Mouse (Mus musculus): ENCODE data around the gene Pdcd2l. TPM values are rescaled to one million over a fixed set of nuclear protein-coding genes. Genes with fewer than 3 reads are reported as not detected.

Gene Pdcd2l
- polyA plus RNA-seq, 1 experiment from 2014 or later, result 71.8 TPM

DNA sequence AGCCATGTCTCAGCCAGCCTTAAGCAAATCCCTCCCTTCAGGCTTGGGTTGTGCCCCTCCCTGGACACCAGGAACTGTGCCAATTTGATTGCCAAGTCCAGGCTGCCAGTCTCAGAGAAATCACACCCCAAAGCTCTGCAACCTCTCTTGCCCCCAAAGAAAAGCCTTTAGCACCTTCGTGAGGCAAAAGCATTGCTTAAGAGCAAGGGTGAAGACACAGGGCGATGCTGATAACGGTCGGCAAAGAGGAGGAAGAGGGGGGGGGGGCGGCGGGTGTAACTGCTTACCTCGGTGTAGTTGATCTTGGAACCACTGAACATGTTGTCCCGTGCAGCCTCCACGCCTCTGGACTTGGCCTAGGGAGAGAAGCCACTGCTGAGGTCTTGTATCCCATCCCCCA is 32.2 kb upstream of the Pdcd2l start:
- Histone ChIP-seq H3K9me3 (no peaks in the 10 kb centered on the region), H3K9ac (no peak overlapping the region; the same call in 1 of the 2 replicates), H3K4me1 (replicated peaks) (peaks cover 40% of the 10 kb centered on the region), H3K4me3 (peak overlapping the region; percentile 73), H3K27me3 (no peaks in the 10 kb centered on the region), H3K4me2 (peak overlapping the region; percentile 72), H3K27ac (replicated peaks) (no peak overlapping the region), H3K36me3 (peaks cover 12% of the 10 kb centered on the region)
- no peak for ATAC-seq (ENCODE audit: low FRiP score, low read depth)
- 62% methylated on average over 9 of the region's 9 CpGs for WGBS

DNA sequence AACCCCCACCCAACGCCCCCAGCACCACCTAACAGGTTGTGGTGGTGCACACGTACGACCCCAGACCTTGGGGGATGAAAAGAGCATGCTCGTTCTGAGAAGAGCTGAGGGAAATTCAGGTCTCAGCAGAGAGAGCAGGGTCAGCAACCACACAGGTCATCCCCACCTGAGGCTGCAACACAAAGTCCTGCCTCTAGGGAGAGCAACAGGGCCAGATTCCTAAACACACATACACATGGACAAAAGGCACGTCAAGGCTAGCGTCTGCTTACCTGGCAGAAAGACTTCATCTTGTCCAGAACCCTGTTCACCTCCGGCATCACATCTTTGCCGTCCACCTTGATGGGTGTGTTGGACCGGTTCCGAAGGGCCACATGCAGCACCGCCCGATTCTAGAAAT is 30.4 kb upstream of the Pdcd2l start:
- no peak for ATAC-seq (ENCODE audit: low FRiP score, low read depth)
- no peaks in the 10 kb centered on the region for H3K27me3 ChIP-seq
- no peaks in the 10 kb centered on the region for H3K9me3 ChIP-seq
- peaks cover 35% of the 10 kb centered on the region for H3K4me1 ChIP-seq (replicated peaks)
- 93% methylated on average over 12 of the region's 12 CpGs for WGBS
- H3K4me3 ChIP-seq, result no peak overlapping the region
- no peak overlapping the region for H3K9ac ChIP-seq
- H3K36me3 ChIP-seq, result peaks cover 28% of the 10 kb centered on the region
- H3K27ac ChIP-seq (replicated peaks), result no peak overlapping the region
- H3K4me2 ChIP-seq, result no peak overlapping the region

DNA sequence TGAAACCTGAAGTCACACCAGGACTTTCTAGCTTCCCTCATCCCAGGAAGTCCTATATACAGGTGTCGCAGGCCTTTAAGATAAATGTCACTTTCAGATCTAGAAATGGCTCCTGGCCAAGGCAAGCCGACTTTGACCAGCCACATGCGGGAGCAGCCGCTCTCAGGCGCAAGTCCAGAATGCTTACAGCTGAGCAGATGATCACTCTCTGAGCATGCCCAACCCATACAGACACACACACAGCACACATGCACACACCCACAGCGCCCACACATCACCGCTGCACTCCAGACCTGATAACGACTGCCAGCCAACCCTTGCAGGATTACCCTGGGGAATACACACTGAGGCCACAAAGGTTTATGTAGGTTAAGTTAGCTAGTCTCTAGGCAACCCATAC is 29.6 kb upstream of the Pdcd2l start:
- H3K9me3 ChIP-seq, result no peaks in the 10 kb centered on the region
- 72% methylated on average over 8 of the region's 8 CpGs for WGBS
- H3K27me3 ChIP-seq, result no peaks in the 10 kb centered on the region
- ATAC-seq (ENCODE audit: low FRiP score, low read depth), result no peak
- peaks cover 33% of the 10 kb centered on the region for H3K36me3 ChIP-seq
- H3K4me1 ChIP-seq (replicated peaks), result peaks cover 35% of the 10 kb centered on the region
- no peak overlapping the region for H3K4me3 ChIP-seq
- no peak overlapping the region for H3K27ac ChIP-seq (replicated peaks)
- H3K9ac ChIP-seq, result no peak overlapping the region
- H3K4me2 ChIP-seq, result no peak overlapping the region

DNA sequence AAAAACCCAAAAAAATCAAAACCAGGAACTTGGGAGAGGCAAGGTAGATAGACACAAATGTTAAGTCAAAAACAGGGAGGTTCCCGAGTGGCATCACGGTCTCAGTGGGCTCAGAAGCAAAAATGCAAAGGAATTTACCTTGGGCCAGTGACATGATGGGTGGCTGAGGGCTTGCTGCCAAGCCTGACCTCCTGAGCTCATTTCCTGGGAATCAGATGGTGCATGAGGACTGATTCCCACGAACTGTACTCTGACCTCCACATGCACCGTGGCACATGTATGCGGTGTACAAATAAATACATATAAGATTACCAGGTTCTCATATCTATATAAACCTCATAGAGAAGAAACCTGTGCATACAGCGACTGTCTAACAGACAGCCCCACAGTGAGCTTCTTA is 27.8 kb upstream of the Pdcd2l start:
- no peak overlapping the region for H3K4me2 ChIP-seq
- peaks cover 51% of the 10 kb centered on the region for H3K36me3 ChIP-seq
- peaks cover 29% of the 10 kb centered on the region for H3K4me1 ChIP-seq (replicated peaks)
- H3K9ac ChIP-seq, result no peak overlapping the region
- no peak for ATAC-seq (ENCODE audit: low FRiP score, low read depth)
- WGBS, result 89% methylated on average over 6 of the region's 6 CpGs
- no peaks in the 10 kb centered on the region for H3K9me3 ChIP-seq
- H3K27me3 ChIP-seq, result no peaks in the 10 kb centered on the region
- no peak overlapping the region for H3K27ac ChIP-seq (replicated peaks)
- H3K4me3 ChIP-seq, result no peak overlapping the region

DNA sequence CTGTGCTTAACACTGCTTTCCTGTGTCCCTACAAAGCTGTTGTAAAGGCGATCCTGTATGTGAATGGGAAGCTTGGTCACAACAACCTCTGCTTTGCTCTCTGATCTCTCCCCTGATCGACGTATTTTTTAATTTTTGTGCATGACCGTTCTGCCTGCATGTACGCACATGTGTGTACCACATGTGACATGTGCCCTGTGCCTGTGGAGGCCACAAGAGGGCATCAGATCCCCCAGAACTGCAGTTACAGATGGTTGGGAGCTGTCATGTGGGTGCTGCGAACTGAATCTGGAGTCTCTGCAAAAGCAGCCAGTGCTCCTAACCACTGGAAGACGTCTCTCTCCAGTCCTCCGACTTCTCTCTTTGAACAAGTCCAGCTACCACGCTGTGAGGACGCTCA is 25.9 kb upstream of the Pdcd2l start:
- WGBS, result 92% methylated on average over 10 of the region's 10 CpGs
- Histone ChIP-seq H3K4me1 (replicated peaks) (peaks cover 10% of the 10 kb centered on the region), H3K9me3 (no peaks in the 10 kb centered on the region), H3K9ac (no peak overlapping the region), H3K27me3 (no peaks in the 10 kb centered on the region), H3K36me3 (peaks cover 67% of the 10 kb centered on the region), H3K27ac (replicated peaks) (no peak overlapping the region), H3K4me2 (no peak overlapping the region), H3K4me3 (no peak overlapping the region)
- no peak for ATAC-seq (ENCODE audit: low FRiP score, low read depth)

DNA sequence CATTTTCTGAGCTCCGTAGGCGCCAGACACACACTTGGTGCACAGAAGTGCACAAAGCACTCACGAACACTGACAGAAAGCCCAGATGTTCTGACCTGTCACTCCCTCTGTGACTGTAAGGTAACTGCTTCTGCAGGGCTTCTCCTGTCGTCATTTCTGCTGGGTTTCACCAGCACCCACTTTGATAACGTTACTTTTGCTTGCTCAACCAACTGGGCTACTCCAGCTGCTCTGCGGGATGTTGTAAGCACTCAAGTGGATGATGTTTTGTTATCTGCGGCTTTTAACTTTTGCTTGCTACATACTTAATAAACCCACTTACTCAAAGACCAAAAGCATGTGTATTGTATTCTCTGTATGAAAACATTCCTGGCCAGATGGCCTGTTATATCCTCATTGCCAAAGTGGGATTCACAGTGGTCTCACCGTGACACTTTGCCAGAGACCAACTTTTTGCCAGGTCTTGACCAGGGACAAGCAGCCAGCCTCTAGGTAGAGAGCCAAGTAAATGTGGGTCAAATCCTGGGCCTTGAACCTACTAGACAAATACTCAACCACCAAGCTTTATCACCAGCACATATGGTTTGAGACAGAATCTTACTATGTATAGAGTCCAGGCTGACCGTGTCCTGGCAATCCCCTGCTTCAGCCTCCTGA is 25.3 kb upstream of the Pdcd2l start:
- 92% methylated on average over 9 of the region's 9 CpGs for WGBS
- no peak overlapping the region for H3K9ac ChIP-seq
- no peak overlapping the region for H3K4me3 ChIP-seq
- H3K4me1 ChIP-seq (replicated peaks), result 0 out of 2 replicates have a peak, but pooled peaks cover 7% of the 10 kb centered on the region
- no peak overlapping the region for H3K27ac ChIP-seq (replicated peaks)
- peaks cover 66% of the 10 kb centered on the region for H3K36me3 ChIP-seq
- H3K9me3 ChIP-seq, result no peaks in the 10 kb centered on the region
- H3K27me3 ChIP-seq, result no peaks in the 10 kb centered on the region
- no peak for ATAC-seq (ENCODE audit: low FRiP score, low read depth)
- no peak overlapping the region for H3K4me2 ChIP-seq

DNA sequence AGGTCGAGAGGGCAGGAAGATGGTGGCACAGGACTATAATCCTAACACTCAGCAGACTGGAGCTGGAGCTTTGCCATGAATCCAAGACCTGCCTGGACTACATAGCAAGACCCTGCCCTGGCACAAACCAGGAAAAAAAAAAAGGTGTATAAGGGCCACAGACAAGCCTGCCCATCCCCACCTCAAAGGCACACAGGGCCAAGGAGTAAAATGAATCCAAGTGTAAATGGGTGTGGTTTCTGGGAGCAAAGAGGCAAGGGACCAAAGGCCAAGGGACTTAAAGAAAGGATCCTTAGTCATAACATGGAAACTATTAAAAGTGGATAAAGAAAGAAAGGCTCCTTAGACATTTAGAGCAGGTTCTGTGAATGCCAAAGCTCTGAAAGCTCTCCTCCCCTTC is 22.0 kb upstream of the Pdcd2l start:
- Histone ChIP-seq H3K4me2 (no peak overlapping the region), H3K4me1 (replicated peaks) (no peaks in the 10 kb centered on the region), H3K27ac (replicated peaks) (no peak overlapping the region), H3K4me3 (no peak overlapping the region), H3K9me3 (no peaks in the 10 kb centered on the region), H3K36me3 (peaks cover 85% of the 10 kb centered on the region), H3K9ac (no peak overlapping the region), H3K27me3 (no peaks in the 10 kb centered on the region)
- no peak for ATAC-seq (ENCODE audit: low FRiP score, low read depth)
- WGBS, result 78% methylated on average over 1 of the region's 1 CpGs

DNA sequence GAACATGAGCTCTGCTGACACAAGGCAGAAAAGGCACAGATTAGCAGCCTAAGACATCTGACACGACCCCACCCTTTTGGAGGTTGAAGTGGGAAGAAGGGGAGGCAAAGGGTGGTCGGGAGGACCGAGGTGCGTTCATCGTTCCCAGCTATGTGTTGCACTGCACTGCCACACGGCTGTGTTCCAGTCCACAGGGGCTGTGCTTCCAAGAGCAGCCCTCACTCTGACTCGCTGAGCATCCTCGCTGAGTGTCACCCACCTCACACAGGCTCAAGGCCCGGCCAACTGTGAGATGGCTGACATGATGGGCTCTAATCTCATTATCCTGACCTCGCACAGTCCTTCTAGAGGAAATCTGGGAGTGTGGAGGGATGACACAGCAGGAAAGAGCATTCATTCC is 20.0 kb upstream of the Pdcd2l start:
- Histone ChIP-seq H3K9me3 (no peaks in the 10 kb centered on the region), H3K4me3 (no peak overlapping the region), H3K36me3 (peaks cover 85% of the 10 kb centered on the region), H3K4me1 (replicated peaks) (no peaks in the 10 kb centered on the region), H3K27ac (replicated peaks) (no peak overlapping the region), H3K27me3 (no peaks in the 10 kb centered on the region), H3K9ac (no peak overlapping the region), H3K4me2 (no peak overlapping the region)
- WGBS, result 93% methylated on average over 10 of the region's 10 CpGs
- no peak for ATAC-seq (ENCODE audit: low FRiP score, low read depth)

DNA sequence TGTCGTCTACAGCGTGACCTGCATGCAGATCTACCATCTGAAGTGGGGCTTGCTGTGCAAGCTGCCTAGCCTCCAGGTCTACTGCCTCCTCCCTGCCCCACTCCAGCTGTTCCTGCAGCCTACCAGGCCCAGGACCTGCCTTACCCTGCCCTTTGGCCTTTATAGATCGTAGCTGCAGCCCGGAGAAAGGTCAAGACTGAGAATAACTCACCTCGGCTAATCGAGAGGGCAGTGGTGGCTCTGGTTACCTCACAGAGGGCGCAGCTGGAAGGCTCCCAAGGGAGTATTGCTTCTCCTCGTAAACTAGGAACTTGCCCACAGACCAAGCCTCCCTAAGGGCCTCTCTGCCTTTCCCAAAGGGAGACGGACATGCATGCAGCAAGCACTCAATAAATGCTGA is 19.0 kb upstream of the Pdcd2l start:
- H3K4me2 ChIP-seq, result no peak overlapping the region
- no peak overlapping the region for H3K27ac ChIP-seq (replicated peaks)
- 93% methylated on average over 9 of the region's 9 CpGs for WGBS
- H3K9ac ChIP-seq, result no peak overlapping the region
- peaks cover 85% of the 10 kb centered on the region for H3K36me3 ChIP-seq
- no peak overlapping the region for H3K4me3 ChIP-seq
- no peaks in the 10 kb centered on the region for H3K27me3 ChIP-seq
- no peaks in the 10 kb centered on the region for H3K4me1 ChIP-seq (replicated peaks)
- no peaks in the 10 kb centered on the region for H3K9me3 ChIP-seq
- no peak for ATAC-seq (ENCODE audit: low FRiP score, low read depth)

DNA sequence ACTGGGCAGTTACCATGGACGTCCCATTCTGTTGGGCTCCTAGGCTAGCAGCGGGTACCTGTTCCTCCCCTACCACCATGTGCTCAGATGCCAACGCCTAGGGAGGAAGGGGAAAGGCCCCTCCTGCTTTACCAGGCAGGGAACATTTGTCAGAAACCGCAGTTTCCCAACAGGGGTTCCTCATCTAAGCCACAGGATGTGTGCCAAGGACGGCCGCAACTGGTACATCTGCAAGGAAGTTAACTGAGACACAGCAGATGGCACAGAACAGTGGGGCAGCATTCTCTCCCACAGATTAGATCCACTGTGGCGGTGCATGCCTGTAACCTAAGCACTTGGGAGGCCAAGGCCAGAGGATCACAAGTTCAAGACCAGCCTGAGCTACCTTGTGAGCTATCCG is 18.2 kb upstream of the Pdcd2l start:
- ATAC-seq (ENCODE audit: low FRiP score, low read depth), result no peak
- WGBS, result 85% methylated on average over 8 of the region's 8 CpGs

DNA sequence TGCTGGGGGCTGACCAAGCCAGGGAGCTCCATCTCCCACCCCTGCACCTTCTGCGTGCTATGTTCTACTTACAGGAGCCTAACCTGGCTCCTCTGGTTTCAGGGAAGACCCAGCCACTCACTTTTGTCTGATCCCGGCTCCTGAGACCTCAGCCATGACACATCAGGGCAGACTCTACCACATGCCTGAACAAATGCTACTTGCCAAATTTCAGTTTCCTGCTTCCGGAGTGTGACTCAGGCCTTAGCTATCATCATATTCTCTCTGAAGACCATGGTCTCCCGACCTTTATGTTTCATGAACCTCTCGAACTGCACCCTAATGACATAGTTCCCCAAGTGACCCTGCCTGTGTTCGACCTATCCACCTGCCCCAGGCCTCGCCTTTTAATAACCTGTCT is 16.8 kb upstream of the Pdcd2l start:
- Histone ChIP-seq H3K9ac (no peak overlapping the region), H3K27me3 (no peaks in the 10 kb centered on the region), H3K4me3 (no peak overlapping the region), H3K4me1 (replicated peaks) (no peaks in the 10 kb centered on the region), H3K36me3 (peaks cover 85% of the 10 kb centered on the region), H3K9me3 (no peaks in the 10 kb centered on the region), H3K27ac (replicated peaks) (no peak overlapping the region), H3K4me2 (no peak overlapping the region)
- 96% methylated on average over 7 of the region's 7 CpGs for WGBS
- ATAC-seq (ENCODE audit: low FRiP score, low read depth), result no peak

More for the DNA sequence above, 18.2 kb upstream of the Pdcd2l start:
- Histone ChIP-seq H3K4me3 (no peak overlapping the region), H3K4me1 (replicated peaks) (no peaks in the 10 kb centered on the region), H3K9me3 (no peaks in the 10 kb centered on the region), H3K27me3 (no peaks in the 10 kb centered on the region), H3K4me2 (no peak overlapping the region), H3K9ac (no peak overlapping the region), H3K27ac (replicated peaks) (no peak overlapping the region), H3K36me3 (peaks cover 85% of the 10 kb centered on the region)

DNA sequence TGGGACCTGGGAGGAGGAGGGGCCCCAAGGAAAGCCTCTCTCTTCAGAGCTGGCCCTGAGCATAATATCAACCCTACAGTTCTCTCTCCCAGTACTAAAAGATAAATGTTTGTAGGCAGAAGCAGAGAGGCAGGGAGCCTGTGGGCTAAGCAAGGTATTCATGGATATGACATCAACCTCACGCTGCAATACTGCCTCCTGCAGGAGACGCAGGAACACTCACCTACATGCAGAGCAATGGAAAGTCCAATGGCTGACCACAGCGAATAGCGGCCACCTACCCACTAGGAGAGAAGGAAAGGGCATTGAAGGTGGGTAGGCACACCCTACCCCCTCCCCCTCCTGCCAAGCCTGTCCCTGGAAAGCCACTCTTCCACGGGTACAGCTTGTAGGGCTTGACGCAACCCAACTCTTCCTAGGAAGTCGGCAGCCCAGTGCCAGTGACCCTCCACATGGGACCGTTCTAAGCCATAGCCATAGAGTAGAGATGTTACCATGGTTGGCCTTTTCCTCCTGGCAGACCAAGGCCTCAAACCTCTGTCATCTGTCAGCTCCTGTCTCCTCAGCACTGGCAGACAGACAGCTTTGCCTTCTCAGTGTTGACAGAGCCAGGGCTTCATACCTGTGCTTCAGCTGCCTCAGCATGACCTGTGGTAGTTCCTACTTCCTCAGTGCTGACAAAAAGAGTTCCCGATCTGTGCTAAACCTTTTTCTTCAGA is 11.7 kb upstream of the Pdcd2l start:
- Histone ChIP-seq H3K9ac (no peak overlapping the region), H3K4me3 (no peak overlapping the region), H3K36me3 (peaks cover 97% of the 10 kb centered on the region), H3K27ac (replicated peaks) (no peak overlapping the region), H3K27me3 (no peaks in the 10 kb centered on the region), H3K4me1 (replicated peaks) (no peaks in the 10 kb centered on the region), H3K4me2 (no peak overlapping the region), H3K9me3 (no peaks in the 10 kb centered on the region)
- ATAC-seq (ENCODE audit: low FRiP score, low read depth), result no peak
- WGBS, result 94% methylated on average over 9 of the region's 9 CpGs
